Mouse (Mus musculus): Measurements from ENCODE around the gene Fam92a. TPM values are rescaled to one million over a fixed set of nuclear protein-coding genes. Genes with fewer than 3 reads are reported as not detected.
"Not testable (repeated sequence)": the region's sequence is repeated elsewhere in the genome, so short reads cannot be mapped to it uniquely, and the experiment has no call there.

Fam92a gene
- total RNA-seq (2021): 10 to 100 TPM; 19.8 to 19.9 TPM

DNA sequence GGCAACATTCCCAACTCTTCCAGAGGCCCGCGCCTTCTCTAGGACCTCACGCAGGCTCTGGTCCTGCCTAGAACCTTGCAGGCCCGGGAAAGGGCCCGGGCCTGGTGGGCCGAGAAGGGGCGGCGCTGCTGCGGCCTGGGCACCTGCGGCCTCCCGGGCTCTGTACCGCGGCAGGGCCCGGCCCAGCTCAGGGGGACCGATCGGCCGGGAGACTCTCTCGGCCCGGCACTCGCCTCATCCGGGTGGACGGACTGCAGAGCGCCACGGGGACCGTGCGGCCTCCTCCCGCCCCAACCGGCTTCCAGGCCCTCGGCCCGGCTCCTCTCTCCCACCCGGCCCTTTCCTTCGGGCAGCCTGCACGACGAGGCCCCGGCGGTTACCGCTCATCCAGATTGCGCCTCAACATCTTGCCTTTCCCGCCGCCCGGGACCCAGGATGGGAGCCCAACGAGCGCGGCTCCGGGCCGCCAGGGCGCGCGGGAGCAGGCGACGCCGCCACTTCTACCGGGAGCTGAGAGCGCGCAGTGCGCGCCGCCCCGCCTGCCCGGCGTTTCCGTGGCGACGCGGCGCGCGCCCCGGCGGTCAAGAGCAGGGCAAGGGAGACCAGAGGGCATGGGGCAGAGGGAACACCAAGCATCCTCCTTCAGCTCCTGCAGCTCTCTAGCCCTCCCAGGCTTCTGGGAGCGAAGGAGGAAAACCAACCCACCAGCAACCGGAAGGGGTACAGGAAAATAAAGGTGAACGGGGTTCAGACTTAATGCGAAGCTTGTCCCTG, at the start of gene Fam92a:
Gene Fam92a (minus strand): TSS at position 698 of the 774 bp plus-strand sequence.
- peak; percentile 48 for DNase-seq (ENCODE audit: low spot score)
- intact Hi-C loops (cut with DNase I): no loop called here

- intact Hi-C loops (cut with DNase I): no loop called here
- DNase-seq (ENCODE audit: low spot score): no peak
Measured at GRCm38 (mm10) chr4:12178992-12179391, 7.2 kb upstream of the Fam92a start.

- DNase-seq (ENCODE audit: low spot score): no peak
- intact Hi-C loops (cut with DNase I): no loop called here
Measured at GRCm38 (mm10) chr4:12170986-12171317, 863 bp downstream of the Fam92a start.

- intact Hi-C loops (cut with DNase I): no loop called here
- DNase-seq (ENCODE audit: low spot score): no peak
Measured at GRCm38 (mm10) chr4:12147660-12148059, 24.2 kb downstream of the Fam92a start.

DNA sequence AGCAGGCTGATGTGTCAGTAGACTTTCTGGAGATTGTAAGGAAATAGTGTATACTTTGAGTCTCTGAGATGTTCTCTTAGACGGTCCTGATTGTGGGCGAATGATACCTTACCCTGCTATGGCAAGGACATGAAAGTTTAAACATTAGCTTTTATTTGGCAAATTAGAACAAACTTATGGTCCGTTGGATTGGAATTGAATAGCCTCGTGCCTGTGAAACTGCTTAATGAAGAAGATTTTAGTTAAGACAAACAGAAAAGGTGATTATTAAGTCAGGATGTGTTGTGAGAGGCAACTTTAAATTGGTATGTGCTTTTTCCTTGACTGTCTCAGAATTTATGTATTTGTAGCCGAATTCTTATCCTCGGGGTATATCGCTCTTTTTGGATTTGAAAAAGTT, 30.3 kb downstream of the Fam92a start:
- DNase-seq (ENCODE audit: low spot score); intact Hi-C loops (cut with DNase I): not testable (repeated sequence)

DNA sequence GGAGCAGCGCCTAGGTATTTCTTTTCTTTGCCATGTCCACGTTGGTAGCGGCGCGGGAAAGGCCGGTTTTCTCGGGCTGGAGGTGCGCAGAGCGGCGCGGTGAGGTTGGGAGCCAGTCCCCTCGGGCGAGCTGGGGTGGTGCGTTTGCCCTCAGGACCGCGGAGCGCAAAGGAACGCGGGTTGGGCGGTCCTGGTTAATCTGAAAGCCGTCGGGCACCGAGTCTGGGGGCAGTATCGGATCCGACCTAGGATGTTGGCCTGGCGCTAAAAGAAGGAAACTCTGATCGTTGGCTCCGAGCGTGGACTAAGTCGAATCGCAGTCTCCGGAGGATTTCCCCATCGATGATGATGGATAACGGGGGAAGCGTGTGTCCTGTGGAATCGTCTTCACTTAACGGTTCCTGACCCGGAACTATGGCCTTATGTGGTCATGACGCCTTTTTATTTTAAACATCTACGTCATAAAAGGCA, 31.2 kb downstream of the Fam92a start:
- DNase-seq (ENCODE audit: low spot score); intact Hi-C loops (cut with DNase I): not testable (repeated sequence)

DNA sequence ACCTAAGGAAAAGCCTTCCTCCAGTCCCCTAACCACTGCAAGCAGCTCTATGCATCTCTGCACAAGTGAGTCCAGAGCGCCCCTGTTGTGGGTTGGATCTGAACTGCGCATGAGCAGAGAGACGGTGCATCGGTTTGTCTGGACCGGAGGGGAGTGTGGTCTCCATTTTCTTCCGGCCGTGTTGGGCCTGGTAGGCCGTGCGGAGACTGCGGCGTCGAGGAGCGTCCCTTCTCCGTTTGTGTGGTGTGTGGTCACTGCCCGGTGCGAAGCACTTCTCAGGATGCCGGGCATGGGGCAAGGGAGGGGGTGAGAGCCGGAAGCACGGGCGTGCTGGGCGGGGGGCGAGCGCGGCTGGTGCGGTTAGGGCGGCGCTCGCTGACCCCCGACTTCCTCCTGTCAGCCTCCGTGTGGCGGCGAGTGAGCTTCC, 31.7 kb downstream of the Fam92a start, which contains the start of gene Rbm12b1:
Gene Rbm12b1 (plus strand): TSS at position 124 of the 427 bp plus-strand sequence.
- intact Hi-C loops (cut with DNase I): not testable (repeated sequence)
- DNase-seq (ENCODE audit: low spot score): peak; percentile 71

Other genes starting within 250 kb of the Fam92a start
- gene Gm10604, start 190.8 kb downstream of the Fam92a start, total RNA-seq (2021): not detected
- gene Rbm12b2, start 82.6 kb downstream of the Fam92a start, total RNA-seq (2021): 1 to 10 TPM; 5.2 to 7.6 TPM
- 10 to 100 TPM in 1 of 2 experiments, 1 to 10 TPM in 1; 5.3 to 12.1 TPM for gene Rbm12b1, start 31.8 kb downstream of the Fam92a start, total RNA-seq (2021)

Measured in heart, postnatal 25 days (tissue).